Mouse (Mus musculus) forebrain, postnatal 0 days (tissue): Measurements from ENCODE around the gene Dock3. TPM values are rescaled to one million over a fixed set of nuclear protein-coding genes. Genes with fewer than 3 reads are reported as not detected.
A peak's percentile ranks its signal among the peaks of the same experiment; 100 is the strongest.

Experiments used
- ATAC-seq: fragments of 200-750 bp; cut with Nextera tagmentation; 2 replicates; pipeline ENCODE4 v1.8.0; 2017; ENCODE audit warnings: mild to moderate bottlenecking, moderate library complexity
- DNase-seq: peaks from one replicate; pipeline ENCODE4 v3.0.0-alpha.2; 2015
- H3K27ac ChIP-seq: fragments of 300-500 bp; sonication (generic); 2 replicates; pipeline ENCODE4 v1.5.1; 2014; ENCODE audit warnings: low read depth, mild to moderate bottlenecking, antibody characterized with exemption, low read length, moderate library complexity, mixed read lengths
- H3K27me3 ChIP-seq: fragments of 300-500 bp; sonication (generic); 2 replicates; pipeline ENCODE4 v1.6.1; 2014; ENCODE audit warnings: mild to moderate bottlenecking, low read length, mixed read lengths; ENCODE audit not compliant: insufficient read depth
- H3K36me3 ChIP-seq: fragments of 300-500 bp; sonication (generic); 2 replicates; pipeline ENCODE4 v1.6.1; 2014; ENCODE audit warnings: mild to moderate bottlenecking, moderate library complexity; ENCODE audit not compliant: insufficient read depth
- H3K4me1 ChIP-seq: fragments of 300-500 bp; sonication (generic); 2 replicates; pipeline ENCODE4 v1.6.1; 2014; ENCODE audit warnings: antibody characterized with exemption; ENCODE audit not compliant: insufficient read depth
- H3K4me2 ChIP-seq: fragments of 300-500 bp; sonication (generic); 2 replicates; pipeline ENCODE4 v1.6.1; 2014; ENCODE audit warnings: low read depth, mild to moderate bottlenecking, moderate library complexity
- H3K4me3 ChIP-seq: fragments of 300-500 bp; sonication (generic); 2 replicates; pipeline ENCODE4 v1.5.1; 2014; ENCODE audit warnings: low read depth, low read length, mixed read lengths
- H3K9ac ChIP-seq: fragments of 300-500 bp; sonication (generic); 2 replicates; pipeline ENCODE4 v1.6.1; 2014; ENCODE audit warnings: mild to moderate bottlenecking
- H3K9me3 ChIP-seq: fragments of 300-500 bp; sonication (generic); 2 replicates; pipeline ENCODE4 v1.6.1; 2016; ENCODE audit warnings: low read length
- CTCF ChIP-seq: sonication (generic); IDR thresholded peaks from 2 replicates; pipeline ENCODE4 v1.5.1; 2016; ENCODE audit warnings: antibody characterized with exemption, control low read depth, low read depth
- WGBS: fragments of 180-500 bp; shearing (Covaris S2); extraction: QIAGEN DNeasy Blood & Tissue Kit; methylation state at CpG from one replicate; pipeline ENCODE4 v1.1.7; 2014; 5-methylcytosine and 5-hydroxymethylcytosine counted together
- polyA plus RNA-seq: library from polyadenylated mRNA; unstranded; fragments of >200 nt; fragmentation: Nextera tagmentation; extraction: Ambion mirVana; gene quantifications from 2 replicates; pipeline ENCODE4 v1.2.1, GENCODE M21; 2015
- total RNA-seq: library from RNA; depleted of rRNA; stranded (reverse); fragments of >200 nt; gene quantifications from 2 replicates; pipeline ENCODE4 v1.2.3, GENCODE M21; 2014

Gene Dock3
- total and polyA plus RNA-seq, 2 experiments from 2014 or later: 21.3 to 53.7 TPM

GRCm38 (mm10) chr9:106903099-106903790 is 328.5 kb downstream of the Dock3 start:
- 82% methylated on average over 4 of the region's 4 CpGs for WGBS
- DNase-seq: no peak

GRCm38 (mm10) chr9:106901596-106901995 is 330.1 kb downstream of the Dock3 start:
- Histone ChIP-seq H3K4me2 (no peak overlapping the region), H3K27ac (no peak overlapping the region), H3K9ac (no peak overlapping the region), H3K4me1 (no peaks in the 10 kb centered on the region), H3K27me3 (no peaks in the 10 kb centered on the region), H3K36me3 (peaks cover 61% of the 10 kb centered on the region), H3K9me3 (no peaks in the 10 kb centered on the region), H3K4me3 (no peak overlapping the region)
- no peak for ATAC-seq
- WGBS: 94% methylated on average over 7 of the region's 7 CpGs
- no peak for DNase-seq
- no peak for TF ChIP-seq CTCF

More at GRCm38 (mm10) chr9:106903099-106903790, 328.5 kb downstream of the Dock3 start:
- Histone ChIP-seq H3K4me2 (no peak overlapping the region), H3K9ac (no peak overlapping the region), H3K4me1 (no peaks in the 10 kb centered on the region), H3K9me3 (no peaks in the 10 kb centered on the region), H3K4me3 (no peak overlapping the region), H3K27ac (no peak overlapping the region), H3K36me3 (peaks cover 58% of the 10 kb centered on the region), H3K27me3 (no peaks in the 10 kb centered on the region)
- TF ChIP-seq CTCF: no peak
- ATAC-seq: no peak; the same call in 1 of the 2 replicates

DNA sequence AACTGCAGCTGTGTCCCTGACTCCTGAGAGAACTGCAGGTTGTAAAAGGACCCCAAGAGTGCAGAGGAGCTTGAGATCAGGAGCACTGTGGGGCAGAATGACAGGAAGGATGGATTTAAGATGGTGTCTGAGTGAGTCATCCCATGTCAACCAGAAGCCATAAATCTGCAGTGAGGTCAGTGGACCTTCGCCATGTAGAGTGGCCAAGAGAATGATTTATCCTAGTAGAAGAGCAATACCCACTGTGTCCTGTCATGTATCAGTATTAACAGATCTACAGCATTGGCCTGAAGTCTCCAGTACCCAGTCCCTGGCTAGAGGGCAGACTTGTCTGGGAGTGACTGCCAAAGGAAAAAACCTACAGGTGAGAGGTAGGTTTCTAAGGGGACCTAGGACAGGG is 332.8 kb downstream of the Dock3 start:
- TF ChIP-seq CTCF: no peak
- Histone ChIP-seq H3K4me2 (no peak overlapping the region), H3K27me3 (no peaks in the 10 kb centered on the region), H3K4me1 (no peaks in the 10 kb centered on the region), H3K9ac (no peak overlapping the region), H3K4me3 (no peak overlapping the region), H3K36me3 (peaks cover 75% of the 10 kb centered on the region), H3K27ac (no peak overlapping the region), H3K9me3 (no peaks in the 10 kb centered on the region)
- 85% methylated on average over 1 of the region's 1 CpGs for WGBS
- DNase-seq (no peak), ATAC-seq (no peak)

- ATAC-seq (no peak), DNase-seq (no peak)
- H3K4me3 ChIP-seq: no peak overlapping the region
- 56% methylated on average over 3 of the region's 3 CpGs for WGBS
- H3K9me3 ChIP-seq: no peaks in the 10 kb centered on the region
- TF ChIP-seq CTCF: no peak
- H3K27ac ChIP-seq: no peak overlapping the region; the same call in 1 of the 2 replicates
- H3K27me3 ChIP-seq: no peaks in the 10 kb centered on the region
- peaks cover 7% of the 10 kb centered on the region; the same call in 1 of the 2 replicates for H3K4me1 ChIP-seq
- H3K36me3 ChIP-seq: peaks cover 49% of the 10 kb centered on the region
- peak overlapping the region; percentile 10; the same call in 1 of the 2 replicates for H3K9ac ChIP-seq
- no peak overlapping the region for H3K4me2 ChIP-seq
Measured at GRCm38 (mm10) chr9:106893327-106893726, 338.4 kb downstream of the Dock3 start.

GRCm38 (mm10) chr9:106892552-106892875 is 339.2 kb downstream of the Dock3 start:
- WGBS: under 1% methylated on average over 9 of the region's 9 CpGs
- Histone ChIP-seq H3K9me3 (no peaks in the 10 kb centered on the region), H3K4me1 (peaks cover 7% of the 10 kb centered on the region; the same call in 1 of the 2 replicates), H3K4me2 (peak overlapping the region; percentile 74), H3K27me3 (no peaks in the 10 kb centered on the region), H3K36me3 (peaks cover 49% of the 10 kb centered on the region), H3K27ac (peak overlapping the region; percentile 89), H3K4me3 (peak overlapping the region; percentile 87), H3K9ac (peak overlapping the region; percentile 75)
- ATAC-seq: no peak; the same call in 1 of the 2 replicates
- no peak for DNase-seq
- no peak for TF ChIP-seq CTCF

DNA sequence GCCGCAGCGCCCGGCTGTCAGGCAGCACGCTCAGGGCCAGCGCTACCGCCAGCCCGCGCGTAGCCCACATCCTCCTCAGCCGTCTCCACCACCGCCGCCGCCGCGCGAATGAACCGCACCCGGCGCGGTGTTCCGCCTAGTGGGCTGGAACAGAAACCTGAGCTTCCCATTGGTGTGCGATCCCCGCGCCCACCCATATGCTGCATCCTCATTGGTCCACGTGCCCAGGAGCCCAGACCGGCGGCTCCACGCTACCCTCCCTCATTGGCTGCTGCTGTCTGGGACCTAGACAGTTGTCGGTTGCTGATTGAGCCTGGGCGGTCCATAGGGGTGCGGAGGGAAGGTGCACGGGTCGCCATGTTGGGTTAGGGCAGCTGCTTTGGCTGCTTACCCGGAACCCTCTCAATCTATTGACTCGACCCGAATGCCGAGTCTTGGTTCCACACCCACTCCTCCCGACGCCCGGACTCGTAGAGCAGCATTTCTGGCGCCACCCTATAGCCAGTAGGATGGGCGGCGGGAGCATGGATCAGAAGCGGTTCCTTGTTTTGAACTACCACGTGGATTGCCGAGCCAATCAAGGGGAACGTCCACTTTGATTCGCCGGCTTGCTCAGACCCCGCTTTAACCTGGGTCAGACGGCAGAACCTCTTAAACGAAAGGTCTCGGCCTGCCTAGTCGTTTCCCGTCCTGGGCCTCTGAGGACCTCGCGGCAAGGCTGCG is 339.7 kb downstream of the Dock3 start, which contains the start of gene Manf:
Gene Manf, minus strand, starts transcription at position 151 of the 723 bp plus-strand sequence.
- DNase-seq (peak; percentile 98), ATAC-seq (peak; percentile 98)
- Histone ChIP-seq H3K36me3 (peaks cover 44% of the 10 kb centered on the region), H3K27me3 (no peaks in the 10 kb centered on the region), H3K9me3 (no peaks in the 10 kb centered on the region), H3K9ac (peak within 1 kb of the TSS; percentile 87), H3K4me1 (peaks cover 7% of the 10 kb centered on the region; the same call in 1 of the 2 replicates), H3K4me2 (peak within 1 kb of the TSS; percentile 74), H3K4me3 (peak within 1 kb of the TSS; percentile 87), H3K27ac (peak within 1 kb of the TSS; percentile 89)
- peak; percentile 57 for TF ChIP-seq CTCF
- WGBS: 2% methylated on average over 59 of the region's 59 CpGs

DNA sequence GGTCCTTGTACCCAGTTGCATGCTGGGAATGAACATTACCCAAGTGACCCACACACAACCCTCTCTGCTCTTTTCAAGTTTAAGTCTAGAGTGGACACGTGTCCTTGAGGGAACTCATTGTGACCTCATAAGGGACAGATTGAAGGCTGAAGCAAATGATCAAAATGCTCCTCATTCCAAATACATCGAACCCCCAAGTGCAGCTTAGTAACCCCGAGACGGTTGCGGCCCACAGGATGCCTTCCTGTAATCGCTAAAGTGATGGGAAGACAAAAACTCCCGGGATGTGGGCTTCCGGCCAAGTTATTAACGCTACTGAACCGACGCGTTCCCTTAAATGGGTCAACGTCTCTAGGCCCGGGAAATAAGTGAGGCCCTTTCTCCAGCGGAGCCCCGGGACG is 340.4 kb downstream of the Dock3 start:
- DNase-seq (no peak), ATAC-seq (no peak)
- Histone ChIP-seq H3K36me3 (peaks cover 37% of the 10 kb centered on the region), H3K9me3 (no peaks in the 10 kb centered on the region), H3K27me3 (no peaks in the 10 kb centered on the region), H3K9ac (peak overlapping the region; percentile 87), H3K4me3 (peak overlapping the region; percentile 87), H3K27ac (peak overlapping the region; percentile 81), H3K4me1 (peaks cover 7% of the 10 kb centered on the region; the same call in 1 of the 2 replicates), H3K4me2 (peak overlapping the region; percentile 68)
- TF ChIP-seq CTCF: no peak
- under 1% methylated on average over 17 of the region's 17 CpGs for WGBS
